8 mouse cellular contexts compared by ENCODE assay signal in genomic region chr19:57315013-57315565, GRCm38 (mm10). TPM values are rescaled to one million over a fixed set of nuclear protein-coding genes. Genes with fewer than 3 reads are reported as not detected.
DNase-seq lines count a peak whose midpoint lies in the region; ATAC-seq and TF ChIP-seq lines count a peak whose summit lies in the region.

No protein-coding gene starts in this region.

- WGBS in kidney, embryonic 14.5 days = 46% methylated on average over 11 of the region's 11 CpGs
- WGBS in hindbrain, embryonic 15.5 days = 39% methylated on average over 11 of the region's 11 CpGs
- whole genome bisulfite sequencing in midbrain, postnatal 0 days = 39% methylated on average over 11 of the region's 11 CpGs

- no peak for TF ChIP-seq CTCF in brain, embryonic 14.5 days (IDR thresholded peaks at IDR 0.05; ENCODE audit: borderline replicate concordance, extremely low read depth, insufficient read depth, insufficient read length)
- TF ChIP-seq CTCF in midbrain, postnatal 0 days (IDR thresholded peaks at IDR 0.05) = no peak

- no peak for TF ChIP-seq POLR2A in brain, embryonic 14.5 days (IDR thresholded peaks at IDR 0.05; ENCODE audit: borderline replicate concordance, extremely low read depth, insufficient read depth, insufficient read length, poor library complexity, severe bottlenecking)

- peak overlapping the region; percentile 55 for H3K4me3 ChIP-seq in kidney, embryonic 14.5 days (ENCODE audit: low read length)
- H3K4me3 ChIP-seq in hindbrain, embryonic 15.5 days = peak overlapping the region; percentile 59
- H3K4me3 ChIP-seq in midbrain, postnatal 0 days (ENCODE audit: low read depth, low read length) = peak overlapping the region; percentile 78

- H3K27me3 ChIP-seq in kidney, embryonic 14.5 days (ENCODE audit: control insufficient read depth, insufficient read depth, low read length) = peaks cover 6% of the 10 kb centered on the region; the same call in 1 of the 2 replicates
- no peaks in the 10 kb centered on the region for H3K27me3 ChIP-seq in hindbrain, embryonic 15.5 days
- no peaks in the 10 kb centered on the region for H3K27me3 ChIP-seq in midbrain, postnatal 0 days (ENCODE audit: insufficient read depth, low read length)

- peak overlapping the region; percentile 96 for H3K4me2 ChIP-seq in kidney, embryonic 14.5 days (replicated peaks; ENCODE audit: low read depth, low read length)
- peak overlapping the region; percentile 70 for H3K4me2 ChIP-seq in hindbrain, embryonic 15.5 days
- peak overlapping the region; percentile 94 for H3K4me2 ChIP-seq in midbrain, postnatal 0 days (ENCODE audit: low read depth, low read length, poor library complexity, severe bottlenecking)

- peaks cover 5% of the 10 kb centered on the region; the same call in 1 of the 2 replicates for H3K4me1 ChIP-seq in kidney, embryonic 14.5 days (ENCODE audit: control insufficient read depth, insufficient read depth, low read length)
- peaks cover 13% of the 10 kb centered on the region for H3K4me1 ChIP-seq in hindbrain, embryonic 15.5 days (replicated peaks)
- no peaks in the 10 kb centered on the region; the same call in 1 of the 2 replicates for H3K4me1 ChIP-seq in midbrain, postnatal 0 days (ENCODE audit: insufficient read depth, low read length)

- ATAC-seq in kidney, embryonic 14.5 days (ENCODE audit: low FRiP score, low TSS enrichment) = peak; percentile 46; the same call in 1 of the 2 replicates
- ATAC-seq in hindbrain, embryonic 15.5 days (ENCODE audit: low FRiP score, low read depth) = no peak; the same call in 1 of the 2 replicates
- peak; percentile 51 for ATAC-seq in midbrain, postnatal 0 days (ENCODE audit: low FRiP score)

- H3K9ac ChIP-seq in kidney, embryonic 14.5 days (ENCODE audit: low read depth, low read length) = peak overlapping the region; percentile 53
- H3K9ac ChIP-seq in hindbrain, embryonic 15.5 days = peak overlapping the region; percentile 75
- peak overlapping the region; percentile 89 for H3K9ac ChIP-seq in midbrain, postnatal 0 days (replicated peaks; ENCODE audit: low read length, poor library complexity, severe bottlenecking)

- no peak overlapping the region for H3K27ac ChIP-seq in kidney, embryonic 14.5 days (ENCODE audit: low read depth, low read length)
- peak overlapping the region; percentile 88 for H3K27ac ChIP-seq in hindbrain, embryonic 15.5 days (replicated peaks)
- peak overlapping the region; percentile 92 for H3K27ac ChIP-seq in midbrain, postnatal 0 days (ENCODE audit: low read depth, low read length)

- no peak for DNase-seq in kidney, postnatal 10 days
- peak; percentile 39 for DNase-seq in brain, embryonic 14.5 days (ENCODE audit: low read depth)
- peak; percentile 39 for DNase-seq in midbrain, postnatal 0 days (ENCODE audit: low spot score)
- no peak for DNase-seq in cerebellum, adult 11 months
- DNase-seq in frontal cortex, postnatal 14 days (ENCODE audit: low spot score in 2 of 2) = no peak
- DNase-seq in spleen, adult 12 weeks (ENCODE audit: low spot score) = no peak

- H3K9me3 ChIP-seq in kidney, embryonic 14.5 days (ENCODE audit: control insufficient read depth, low read length) = no peaks in the 10 kb centered on the region
- no peaks in the 10 kb centered on the region for H3K9me3 ChIP-seq in hindbrain, embryonic 15.5 days
- no peaks in the 10 kb centered on the region for H3K9me3 ChIP-seq in midbrain, postnatal 0 days (ENCODE audit: low read length)

- no peaks in the 10 kb centered on the region for H3K36me3 ChIP-seq in kidney, embryonic 14.5 days (ENCODE audit: control insufficient read depth, insufficient read depth, low read length)
- H3K36me3 ChIP-seq in hindbrain, embryonic 15.5 days = no peaks in the 10 kb centered on the region
- no peaks in the 10 kb centered on the region for H3K36me3 ChIP-seq in midbrain, postnatal 0 days (ENCODE audit: insufficient read depth, low read length)

RNA-seq across cellular contexts. Expression of gene Ablim1, which starts 0.4 kb away (rescaled TPM):
- polyA plus RNA-seq in kidney, embryonic 14.5 days (2014; fragmentation: Nextera tagmentation; extraction: Ambion mirVana) = 21.0 and 36.0 TPM in 2 replicates
- 19.3 and 40.7 TPM in 2 replicates for polyA plus RNA-seq in brain, embryonic 14.5 days (2012; rRNA removed)
- 56.9 and 63.2 TPM in 2 replicates for polyA plus RNA-seq in hindbrain, embryonic 15.5 days (2015; fragmentation: Nextera tagmentation; extraction: Ambion mirVana)
- total RNA-seq in midbrain, postnatal 0 days (2014; rRNA removed) = 81.2 and 104 TPM in 2 replicates
- 50.7 and 53.2 TPM in 2 replicates for polyA plus RNA-seq in midbrain, postnatal 0 days (2015; fragmentation: Nextera tagmentation; extraction: Ambion mirVana)

RNA-seq across cellular contexts. Expression of gene Fam160b1, which starts 45.4 kb away (rescaled TPM):
- polyA plus RNA-seq in kidney, embryonic 14.5 days (2014; fragmentation: Nextera tagmentation; extraction: Ambion mirVana) = 13.5 and 18.1 TPM in 2 replicates
- polyA plus RNA-seq in brain, embryonic 14.5 days (2012; rRNA removed) = 18.2 and 21.6 TPM in 2 replicates
- polyA plus RNA-seq in hindbrain, embryonic 15.5 days (2015; fragmentation: Nextera tagmentation; extraction: Ambion mirVana) = 12.1 and 12.7 TPM in 2 replicates
- 19.9 and 22.4 TPM in 2 replicates for total RNA-seq in midbrain, postnatal 0 days (2014; rRNA removed)
- polyA plus RNA-seq in midbrain, postnatal 0 days (2015; fragmentation: Nextera tagmentation; extraction: Ambion mirVana) = 10.7 and 11.0 TPM in 2 replicates

Comparison
In these comparisons a context has a peak if more than half of its experiments do, and no peak if none do; other contexts are left out.
1. DNase-seq: peak in brain, embryonic 14.5 days (single experiment) and midbrain, postnatal 0 days (single experiment); none in kidney, postnatal 10 days (single experiment), cerebellum, adult 11 months (single experiment), frontal cortex, postnatal 14 days (0 of 2) and spleen, adult 12 weeks (single experiment).
2. Peak in every context shown above with its lines, with median percentiles within 50 percentile points of each other: H3K4me2 ChIP-seq, H3K4me3 ChIP-seq and H3K9ac ChIP-seq.